Mouse (Mus musculus): Measurements from ENCODE around the gene Egln1. TPM values are rescaled to one million over a fixed set of nuclear protein-coding genes. Genes with fewer than 3 reads are reported as not detected.

Egln1 gene
- total RNA-seq (2023): 15.7 and 24.5 TPM in 2 replicates

DNA sequence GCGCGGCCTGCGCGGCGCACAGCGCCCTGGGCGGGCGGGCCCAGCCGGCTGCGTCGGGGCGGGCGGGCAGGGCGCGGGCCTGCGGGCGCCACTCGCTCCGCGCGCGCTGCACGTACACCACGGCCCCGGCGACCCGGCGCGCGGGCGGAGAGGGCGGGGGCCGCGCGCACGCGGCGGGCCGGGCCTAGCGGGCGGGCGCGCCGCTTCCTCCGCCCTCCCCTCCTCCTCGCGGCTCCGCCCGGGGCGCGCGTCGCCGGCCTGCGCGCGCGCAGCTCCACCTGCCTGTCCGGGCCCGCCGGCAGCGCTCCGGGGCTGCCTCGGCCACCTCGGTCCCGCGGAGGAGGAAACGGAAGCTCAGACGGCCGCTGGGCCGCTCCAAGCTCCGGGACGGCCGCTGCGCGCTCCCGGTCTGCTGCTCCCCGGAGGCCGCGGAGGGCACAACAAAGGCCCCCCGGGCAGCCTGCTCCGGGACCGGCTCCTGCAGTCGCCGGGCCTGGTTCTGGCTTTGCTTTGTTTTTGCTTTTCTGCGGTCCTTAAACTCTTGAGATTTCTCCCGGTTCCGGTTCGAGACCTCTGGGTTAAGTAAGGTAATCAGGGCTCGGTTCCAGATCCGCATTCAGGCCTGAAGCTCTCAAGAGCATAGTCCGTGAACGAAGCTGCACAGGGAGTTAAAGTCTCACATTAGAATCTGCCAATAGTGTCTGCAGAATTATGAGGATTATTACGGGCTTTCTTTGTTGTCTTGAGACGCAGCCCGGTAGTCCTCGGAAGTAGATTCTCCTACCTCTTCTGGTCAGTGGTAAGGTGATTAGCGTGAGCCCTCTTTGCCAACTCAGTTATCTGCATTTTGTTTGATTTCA is at the start of gene Egln1:
Gene Egln1 (minus strand): TSS at position 116 of the 860 bp plus-strand sequence.

DNA sequence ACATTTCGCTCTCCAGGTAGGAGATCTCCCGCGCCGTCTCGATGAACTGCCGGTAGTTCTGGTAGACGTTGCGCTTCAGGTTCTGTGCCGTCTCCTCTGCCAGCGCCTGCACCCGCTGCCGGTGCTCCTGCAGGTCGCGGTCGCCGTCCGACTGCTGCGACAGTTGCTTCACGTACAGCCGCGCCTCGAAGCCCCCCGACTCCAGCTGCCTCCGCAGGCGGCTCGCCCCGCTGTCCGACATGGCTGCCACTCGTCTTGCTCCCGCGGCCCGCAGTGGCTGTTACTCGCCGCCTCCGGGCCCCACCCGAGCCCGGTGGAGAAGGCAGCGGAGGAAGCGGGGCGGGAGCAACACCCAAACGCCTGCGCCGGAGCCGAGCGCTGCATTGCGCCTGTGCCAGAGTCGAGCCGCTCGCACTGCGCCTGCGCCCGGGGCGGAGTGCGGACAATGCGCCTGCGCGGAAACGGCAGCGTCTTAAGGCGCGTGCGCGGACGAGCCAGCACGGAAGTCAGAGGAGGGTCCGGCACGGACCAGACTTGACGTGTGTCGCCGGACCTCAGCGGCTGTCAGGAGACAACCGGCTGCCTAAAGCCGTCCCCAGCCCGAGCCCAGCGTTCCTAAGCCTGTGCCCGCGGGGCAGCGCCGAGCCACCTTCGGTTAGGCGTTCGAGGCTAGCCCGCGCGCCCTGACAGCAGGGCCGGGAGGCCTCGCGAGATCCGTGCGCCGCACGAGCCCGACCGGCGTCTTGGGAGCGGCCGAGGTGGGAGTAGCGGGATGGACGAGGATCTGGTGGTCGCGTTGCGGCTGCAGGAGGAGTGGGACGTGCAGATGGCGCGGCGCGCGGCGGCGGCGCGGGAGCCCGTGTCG is 51.5 kb downstream of the Egln1 start, which contains the start of the genes Exoc8 and Sprtn:
Gene Exoc8 (minus strand): TSS at position 320 of the 865 bp plus-strand sequence.
Gene Sprtn (plus strand): TSS at position 501 of the 865 bp plus-strand sequence.

DNA sequence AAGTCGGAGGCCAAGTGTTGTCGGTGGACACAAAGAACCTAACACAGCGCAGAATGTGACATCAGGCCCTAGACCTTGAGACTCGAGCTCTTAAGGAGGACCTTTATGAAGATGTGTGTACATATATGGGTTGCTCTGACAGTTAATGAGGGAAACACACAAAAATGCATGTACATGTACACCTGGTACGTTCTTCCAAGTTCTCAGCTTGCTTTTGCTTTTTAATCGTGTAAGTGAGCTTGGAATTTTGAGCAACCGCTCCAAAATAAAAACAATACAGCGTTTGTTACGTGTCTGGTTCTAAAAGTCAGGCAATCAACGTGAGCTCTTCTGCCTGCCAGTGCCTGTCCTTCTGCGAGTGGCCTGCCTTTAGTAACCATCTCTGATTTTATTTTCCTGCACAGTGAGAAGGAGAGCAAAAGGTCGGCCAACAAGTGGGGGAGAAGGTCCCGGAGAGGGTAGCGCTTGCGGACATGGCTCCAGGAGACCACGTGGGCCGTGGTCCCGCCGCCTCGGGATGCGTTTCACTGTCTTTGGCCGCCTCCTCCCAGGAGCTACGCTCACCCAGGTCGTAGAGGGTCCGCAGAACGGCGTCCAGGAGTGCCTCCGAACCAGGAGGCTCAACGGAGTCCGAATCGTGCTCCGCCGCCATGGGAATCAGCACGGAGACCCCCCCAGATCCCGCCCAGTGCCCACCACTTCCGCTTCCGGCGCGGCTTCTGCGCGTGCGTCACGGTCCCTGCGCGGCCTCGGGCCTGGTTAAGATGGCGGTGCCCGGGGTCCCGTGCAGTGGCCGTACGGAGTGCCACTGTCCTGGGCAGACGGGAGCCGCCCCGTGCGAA is 86.6 kb downstream of the Egln1 start, which contains the start of the genes Gnpat and 2810004N23Rik:
Gene Gnpat (plus strand): TSS at position 713 of the 842 bp plus-strand sequence.
Gene 2810004N23Rik (minus strand): TSS at position 800 of the 842 bp plus-strand sequence.

Other genes with a start within 250 kb of the Egln1 start
- 38.5 and 39.1 TPM in 2 replicates for gene Ttc13, start 227.3 kb downstream of the Egln1 start, total RNA-seq (2023)
- gene Arv1, start 227.2 kb downstream of the Egln1 start, total RNA-seq (2023): 2.1 and 2.5 TPM in 2 replicates
- gene Fam89a, start 197.5 kb downstream of the Egln1 start, total RNA-seq (2023): not detected in 2 replicates
- gene Trim67, start 156.2 kb downstream of the Egln1 start, total RNA-seq (2023): not detected in 2 replicates
- gene Gnpat, start 86.3 kb downstream of the Egln1 start, total RNA-seq (2023): 25.6 and 27.7 TPM in 2 replicates
- gene 2810004N23Rik, start 86.2 kb downstream of the Egln1 start, total RNA-seq (2023): 6.0 and 10.2 TPM in 2 replicates
- gene Exoc8, start 51.6 kb downstream of the Egln1 start, total RNA-seq (2023): 10.3 and 13.0 TPM in 2 replicates
- gene Sprtn, start 51.4 kb downstream of the Egln1 start, total RNA-seq (2023): 17.2 and 19.7 TPM in 2 replicates
- gene Tsnax, start 63.7 kb upstream of the Egln1 start, total RNA-seq (2023): 10.9 and 14.5 TPM in 2 replicates
- gene Disc1, start 104.9 kb upstream of the Egln1 start, total RNA-seq (2023): 5.3 and 6.0 TPM in 2 replicates

All from neutrophil, adult 65 days (primary cell).